Mouse (Mus musculus): ENCODE results near the gene Ttc38.

The Ttc38 gene

GRCm38 (mm10) chr15:85831954-85832590 lies at the start of gene Ttc38:
Gene Ttc38, plus strand, starts transcription at chr15:85832306.
- peak; percentile 70 for DNase-seq (ENCODE audit: low read depth)

- DNase-seq (ENCODE audit: low read depth) = peak; percentile 2
These were observed 49.0 kb upstream of the Ttc38 start for GRCm38 (mm10) chr15:85783146-85783545.

GRCm38 (mm10) chr15:85784341-85784740 lies 47.8 kb upstream of the Ttc38 start:
- no peak for DNase-seq (ENCODE audit: low read depth)

DNA sequence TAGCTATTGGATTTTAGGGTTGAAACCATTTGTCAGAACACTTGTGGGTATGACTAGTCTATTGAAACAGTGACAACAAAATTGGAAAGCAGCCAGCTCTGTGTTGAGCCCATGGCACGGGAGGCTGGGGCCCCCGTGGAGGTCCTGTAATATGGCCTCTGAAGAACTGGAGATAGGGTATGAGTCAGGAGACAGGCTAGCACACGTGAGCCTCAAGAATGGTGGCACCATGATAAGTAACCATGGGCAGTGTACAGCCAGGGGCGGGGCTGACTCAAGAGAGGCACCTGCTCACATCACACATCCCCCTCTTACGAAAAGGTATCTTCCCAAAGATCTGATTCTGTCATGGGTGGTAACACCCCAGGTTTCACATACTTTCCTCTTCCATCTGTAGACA lies 45.4 kb upstream of the Ttc38 start:
- no peak for DNase-seq (ENCODE audit: low read depth)

GRCm38 (mm10) chr15:85787482-85787881 lies 44.6 kb upstream of the Ttc38 start:
- no peak for DNase-seq (ENCODE audit: low read depth)

DNA sequence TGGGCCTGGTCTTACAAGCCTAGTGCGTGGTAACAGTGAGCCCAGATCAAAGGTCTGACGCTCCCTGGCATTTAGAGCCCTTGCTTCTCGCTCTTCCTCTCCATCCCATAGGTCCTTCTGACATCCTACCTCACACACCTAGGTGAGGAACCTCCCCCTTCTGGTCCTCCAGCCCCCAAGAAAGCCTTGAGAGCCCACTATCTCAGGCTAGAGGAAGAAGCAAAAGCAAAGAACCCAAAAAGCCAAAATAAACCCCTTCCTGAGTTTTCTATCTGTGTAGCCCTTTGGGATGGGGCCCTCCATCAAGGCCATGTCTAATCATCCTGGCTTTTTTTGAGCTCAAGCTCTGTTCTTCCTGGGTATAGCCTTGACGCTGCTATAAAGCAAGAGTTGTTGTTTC lies 44.1 kb upstream of the Ttc38 start:
- no peak for DNase-seq (ENCODE audit: low read depth)

DNA sequence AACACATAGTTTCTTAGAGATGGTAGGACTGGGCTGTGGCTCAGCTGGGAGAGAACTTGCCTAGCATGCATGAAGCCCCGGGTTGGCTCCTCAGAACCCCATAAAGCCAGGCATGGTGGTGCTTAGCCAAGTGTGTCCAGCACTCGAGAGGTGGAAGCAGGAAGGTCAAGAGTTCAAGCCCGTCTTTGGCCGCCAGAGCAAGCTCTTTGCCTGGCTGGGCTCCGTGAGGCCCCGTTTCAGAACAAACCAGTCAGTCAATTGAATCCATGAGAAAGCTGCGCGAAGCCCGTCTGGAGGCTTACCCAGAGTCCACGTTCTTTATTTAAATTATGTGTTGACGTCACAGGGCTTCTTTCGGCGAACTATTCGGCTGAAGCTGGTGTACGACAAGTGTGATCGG lies 43.5 kb upstream of the Ttc38 start:
- DNase-seq (ENCODE audit: low read depth) = no peak

- DNase-seq (ENCODE audit: low read depth) = no peak
These were observed 40.7 kb upstream of the Ttc38 start for GRCm38 (mm10) chr15:85791449-85791848.

DNA sequence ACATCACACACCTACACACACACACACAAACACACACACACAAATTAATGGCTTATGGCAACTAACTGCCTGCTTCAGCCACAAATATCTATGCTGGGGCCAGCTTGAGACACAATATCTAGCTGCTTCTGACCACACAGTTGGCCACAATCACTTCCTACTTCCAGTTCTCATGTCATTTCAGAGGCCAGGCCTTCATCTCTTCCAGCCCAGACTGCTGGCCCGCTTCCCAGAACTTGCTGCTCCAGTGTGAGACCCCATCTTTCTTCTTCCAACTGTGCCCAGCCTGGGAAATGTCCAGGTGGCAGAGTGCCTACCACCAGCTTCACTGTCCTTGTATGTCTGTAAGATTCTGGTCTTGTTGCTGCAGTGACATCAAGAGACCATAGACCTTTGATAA lies 39.3 kb upstream of the Ttc38 start:
- no peak for DNase-seq (ENCODE audit: low read depth)

DNA sequence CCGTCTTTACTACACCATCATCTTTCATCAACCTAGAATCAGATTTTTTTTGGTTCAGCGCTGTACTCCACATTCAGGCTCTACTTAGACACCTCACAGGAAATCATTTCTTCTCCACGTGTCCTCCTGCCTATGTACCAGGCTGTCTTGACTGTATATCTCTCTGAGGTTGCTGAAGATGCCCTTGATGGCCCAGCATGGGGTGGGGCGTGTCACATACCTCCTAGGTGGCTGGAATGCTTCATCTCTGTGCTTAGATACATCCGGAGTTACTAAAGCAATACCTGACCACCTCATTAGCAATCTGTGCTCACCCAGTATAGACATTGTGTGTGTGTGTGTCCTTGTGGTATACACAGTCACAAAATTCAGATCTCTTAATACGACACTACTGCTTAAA lies 36.6 kb upstream of the Ttc38 start:
- DNase-seq (ENCODE audit: low read depth) = no peak

DNA sequence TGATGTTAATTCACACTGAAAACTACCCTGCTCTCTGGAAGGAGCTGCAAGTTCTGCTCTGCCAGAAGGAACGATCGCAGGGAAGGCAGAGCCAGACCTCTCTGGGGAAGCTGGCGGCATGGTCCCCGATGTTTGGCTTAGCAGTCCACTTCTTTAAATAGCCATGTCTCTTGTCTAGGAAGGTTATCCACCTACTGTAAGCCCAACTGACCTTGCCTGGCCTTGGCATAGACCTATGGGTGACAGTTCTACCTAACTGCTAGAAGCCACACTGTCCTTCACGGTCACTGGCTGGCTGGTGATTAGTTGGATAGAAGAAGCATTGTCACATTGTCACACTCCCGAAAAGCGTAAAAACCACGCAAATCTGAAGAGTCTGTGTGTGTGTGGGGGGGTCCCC lies 33.4 kb upstream of the Ttc38 start:
- DNase-seq (ENCODE audit: low read depth) = no peak

GRCm38 (mm10) chr15:85802931-85803330 lies 29.2 kb upstream of the Ttc38 start:
- DNase-seq (ENCODE audit: low read depth) = no peak

GRCm38 (mm10) chr15:85806886-85807285 lies 25.2 kb upstream of the Ttc38 start:
- no peak for DNase-seq (ENCODE audit: low read depth)

GRCm38 (mm10) chr15:85807404-85807803 lies 24.7 kb upstream of the Ttc38 start:
- no peak for DNase-seq (ENCODE audit: low read depth)

- no peak for DNase-seq (ENCODE audit: low read depth)
These were observed 24.1 kb upstream of the Ttc38 start for GRCm38 (mm10) chr15:85808031-85808430.

DNA sequence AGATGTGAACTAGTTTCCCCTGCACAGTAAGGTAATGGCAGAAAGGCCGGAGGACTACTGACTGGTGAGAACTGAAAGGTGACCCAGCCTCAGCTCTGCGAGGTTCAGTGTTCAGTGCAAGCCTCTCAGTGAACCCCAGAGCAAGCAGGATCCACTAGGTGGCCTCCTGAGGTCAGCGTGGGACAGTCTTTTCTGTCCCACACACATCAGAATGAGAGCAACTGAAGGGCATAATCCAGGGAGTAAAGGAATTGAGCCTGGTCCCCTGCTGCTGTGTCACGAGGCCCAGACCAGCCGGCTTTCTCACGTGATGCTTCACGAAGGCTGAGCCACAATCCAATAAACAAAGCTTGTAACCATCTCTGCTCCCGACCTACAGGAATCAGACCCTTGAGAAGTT lies 23.7 kb upstream of the Ttc38 start:
- no peak for DNase-seq (ENCODE audit: low read depth)

GRCm38 (mm10) chr15:85809091-85809490 lies 23.0 kb upstream of the Ttc38 start:
- no peak for DNase-seq (ENCODE audit: low read depth)

DNA sequence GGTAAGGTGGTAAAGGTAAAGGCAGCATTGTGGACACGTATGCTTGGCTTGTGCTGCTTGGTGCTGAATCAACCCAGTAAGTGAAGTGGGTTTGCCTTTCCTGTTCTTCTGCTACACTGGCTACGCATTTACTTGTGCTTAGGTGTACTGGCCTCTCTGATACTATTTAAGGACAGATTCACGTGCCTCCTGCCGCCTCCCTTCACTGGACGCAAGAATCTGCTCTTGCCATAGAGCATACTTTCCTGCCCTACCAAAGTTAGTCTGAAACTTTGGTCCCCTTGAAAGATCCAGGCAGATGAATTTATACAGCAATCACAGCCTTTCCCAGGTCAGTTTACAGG lies 21.7 kb upstream of the Ttc38 start:
- no peak for DNase-seq (ENCODE audit: low read depth)

DNA sequence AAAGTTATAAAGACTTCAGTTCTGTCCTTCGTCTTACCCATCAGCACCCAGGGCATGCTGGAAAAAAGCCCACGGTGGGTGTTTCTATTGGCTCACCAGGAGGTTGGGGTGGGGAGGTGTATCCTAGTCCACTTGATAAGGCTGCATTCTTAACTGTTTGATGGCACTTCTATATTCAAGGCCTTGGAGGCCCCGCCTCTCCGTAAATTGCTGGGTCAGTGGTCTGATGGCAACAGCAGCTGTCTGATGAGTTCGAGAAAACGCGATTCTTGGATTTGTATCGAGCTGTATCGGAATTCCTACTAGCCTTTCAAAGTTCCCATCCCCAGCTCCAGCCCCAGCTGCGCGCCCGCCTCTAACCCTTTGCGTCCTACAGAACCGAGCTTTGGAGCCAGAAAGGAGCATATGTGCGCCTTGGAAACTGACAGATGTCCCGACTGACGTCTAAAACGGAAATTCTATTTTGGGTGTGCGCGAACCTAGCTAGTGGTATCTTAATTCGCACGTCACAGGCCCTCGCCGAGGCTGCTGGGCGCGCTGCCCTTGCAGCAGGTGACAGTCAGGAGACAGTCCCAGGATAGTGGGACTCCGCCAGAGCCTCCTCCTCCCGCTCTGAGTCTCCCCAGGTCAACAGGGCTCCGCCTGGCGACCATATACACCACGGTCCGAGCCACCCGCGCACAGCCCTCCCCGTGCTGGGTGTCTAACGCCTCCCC lies 21.1 kb upstream of the Ttc38 start:
- DNase-seq (ENCODE audit: low read depth) = peak; percentile 53

GRCm38 (mm10) chr15:85811535-85812277 lies 20.4 kb upstream of the Ttc38 start, which contains the start of gene Cdpf1:
Gene Cdpf1, minus strand, starts transcription at chr15:85811697.
- DNase-seq (ENCODE audit: low read depth) = peak; percentile 96

DNA sequence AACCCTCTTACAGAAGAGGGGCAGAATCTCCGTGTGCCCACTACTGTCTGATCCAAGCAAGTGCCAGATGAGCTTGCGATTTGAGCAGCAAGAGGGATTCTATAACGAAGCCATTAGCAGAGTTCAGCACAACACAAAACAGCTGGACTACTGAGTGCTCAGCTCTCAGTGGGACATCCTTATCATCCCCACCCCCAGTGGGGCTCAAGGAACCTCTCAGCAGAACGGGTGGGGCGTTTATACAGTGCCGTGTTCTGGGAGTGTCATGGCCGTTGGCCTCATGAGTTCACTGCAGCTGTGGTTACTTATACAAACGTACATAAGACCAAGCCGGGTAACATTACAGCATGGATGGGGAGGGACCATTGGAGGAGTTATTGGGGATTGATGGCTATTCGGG lies 18.7 kb upstream of the Ttc38 start:
- no peak for DNase-seq (ENCODE audit: low read depth)

DNA sequence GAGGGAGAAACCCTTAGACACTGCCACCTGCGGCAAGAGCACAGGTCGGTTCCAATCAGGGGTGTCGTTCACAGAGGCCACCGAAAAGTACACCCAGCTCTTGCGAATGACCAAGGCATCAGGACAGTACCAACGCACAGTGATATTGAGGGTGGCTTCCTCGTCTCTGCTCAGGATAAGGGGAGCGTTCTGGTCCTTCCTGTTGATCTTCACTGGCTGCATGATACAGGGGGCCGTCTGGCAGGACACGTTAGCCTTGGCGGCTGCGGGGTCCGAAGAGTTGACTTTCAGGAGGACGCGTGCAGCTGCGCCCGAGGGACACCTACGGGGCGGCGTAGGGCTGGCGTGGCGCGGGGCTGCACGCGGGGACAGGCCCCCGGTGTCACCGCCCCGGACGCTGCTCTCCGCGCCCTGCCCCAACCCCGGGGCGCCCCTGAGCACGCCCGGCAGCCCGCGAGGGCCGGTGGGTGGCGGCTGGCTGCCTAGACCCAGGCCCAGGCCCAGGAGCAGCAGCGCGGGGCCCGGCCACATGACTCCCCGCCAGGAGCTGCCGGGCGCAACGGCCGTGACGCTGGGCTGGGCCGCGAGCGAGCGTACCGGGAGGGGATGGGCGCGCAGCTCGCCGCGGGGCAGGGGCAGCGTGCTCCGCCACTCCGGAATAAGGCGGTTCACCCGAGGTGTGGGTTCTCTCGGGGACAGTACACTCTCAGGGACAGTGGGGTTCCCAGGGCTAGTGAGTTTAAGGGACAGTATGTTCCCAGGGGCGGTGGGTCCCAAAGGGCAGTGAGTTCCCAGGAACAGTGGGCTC lies 10.7 kb upstream of the Ttc38 start, which contains the start of gene Pkdrej:
Gene Pkdrej (minus strand): TSS at position 532 of the 808 bp plus-strand sequence.
- no peak for DNase-seq (ENCODE audit: low read depth)

Measured in c-Kit-positive CD71-positive TER-119-negative erythroid progenitor cells, embryonic 14.5 days (primary cell).